Mouse (Mus musculus) embryonic facial prominence, embryonic 13.5 days (tissue): ENCODE results near the gene Nav3. TPM values are rescaled to one million over a fixed set of nuclear protein-coding genes. Genes with fewer than 3 reads are reported as not detected.

Source experiments
- ATAC-seq: fragments of 200-750 bp; cut with Nextera tagmentation; 2 replicates; pipeline ENCODE4 v1.8.0; 2017; ENCODE audit warnings: low read depth; ENCODE audit not compliant: insufficient number of reproducible peaks, insufficient read depth, low FRiP score, low TSS enrichment
- H3K27ac ChIP-seq: fragments of 300-500 bp; sonication (generic); 2 replicates; pipeline ENCODE4 v1.5.1; 2015; ENCODE audit warnings: moderate library complexity, mild to moderate bottlenecking, inconsistent platforms
- H3K27me3 ChIP-seq: fragments of 300-500 bp; sonication (generic); 2 replicates; pipeline ENCODE4 v1.6.1; 2015; ENCODE audit warnings: mild to moderate bottlenecking, inconsistent platforms
- H3K36me3 ChIP-seq: fragments of 300-500 bp; sonication (generic); 2 replicates; pipeline ENCODE4 v1.6.1; 2015; ENCODE audit warnings: mild to moderate bottlenecking, inconsistent platforms
- H3K4me1 ChIP-seq: fragments of 300-500 bp; sonication (generic); 2 replicates; pipeline ENCODE4 v1.6.1; 2015; ENCODE audit warnings: inconsistent platforms
- H3K4me2 ChIP-seq: fragments of 300-500 bp; sonication (generic); 2 replicates; pipeline ENCODE4 v1.6.1; 2015; ENCODE audit warnings: moderate library complexity, mild to moderate bottlenecking, inconsistent platforms
- H3K4me3 ChIP-seq: fragments of 300-500 bp; sonication (generic); 2 replicates; pipeline ENCODE4 v1.5.1; 2015; ENCODE audit warnings: mild to moderate bottlenecking, inconsistent platforms
- H3K9ac ChIP-seq: fragments of 300-500 bp; sonication (generic); 2 replicates; pipeline ENCODE4 v1.6.1; 2015; ENCODE audit warnings: mild to moderate bottlenecking, inconsistent platforms
- H3K9me3 ChIP-seq: fragments of 300-500 bp; sonication (generic); 2 replicates; pipeline ENCODE4 v1.6.1; 2016; ENCODE audit warnings: inconsistent platforms
- whole genome bisulfite sequencing: fragments of 180-500 bp; shearing (Covaris S2); methylation state at CpG from one replicate; pipeline ENCODE4 v1.1.7; 2015; ENCODE audit warnings: mixed read lengths; 5-methylcytosine and 5-hydroxymethylcytosine counted together
- polyA plus RNA-seq: library from polyadenylated mRNA; unstranded; fragments of >200 nt; fragmentation: Nextera tagmentation; extraction: Ambion mirVana; gene quantifications from 2 replicates; pipeline ENCODE4 v1.2.1, GENCODE M21; 2015

Gene Nav3
- polyA plus RNA-seq, 1 experiment from 2014 or later = 3.4 TPM

DNA sequence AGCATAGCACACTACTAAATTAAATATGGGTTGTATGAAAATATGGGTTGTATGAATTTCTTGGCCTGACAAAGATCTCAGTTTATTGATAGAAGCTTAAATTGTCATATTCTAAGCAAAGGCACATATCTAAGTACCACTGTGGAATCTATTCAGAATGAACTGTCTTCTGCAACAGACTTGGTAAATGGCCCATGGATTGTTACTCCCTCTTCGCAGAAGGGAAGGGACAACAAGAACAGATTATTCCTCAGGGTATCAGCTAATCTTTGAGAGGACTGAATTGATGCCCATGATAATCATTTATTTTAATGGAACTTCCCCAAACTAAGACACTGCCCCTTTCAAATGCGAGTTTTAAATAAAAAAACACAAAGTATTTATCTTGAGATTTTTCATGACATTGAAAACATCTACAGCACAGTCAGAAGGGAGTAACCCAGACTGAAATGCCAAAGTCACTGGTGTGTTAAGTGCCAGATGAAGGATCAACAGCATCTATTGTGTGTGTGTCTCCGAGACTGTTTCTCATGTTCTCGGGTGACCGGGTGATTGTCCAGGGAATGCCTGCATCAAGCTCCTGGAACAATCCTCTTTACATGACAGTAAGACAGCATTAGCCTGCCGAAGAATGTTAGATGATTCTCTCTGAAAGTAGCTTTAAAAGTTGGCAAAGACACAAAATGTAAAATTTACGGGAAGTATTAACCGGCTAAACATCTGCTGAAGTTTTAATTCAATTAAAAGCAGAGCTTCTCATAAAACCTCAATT is 527.3 kb downstream of the Nav3 start:
- H3K27ac ChIP-seq = no peak overlapping the region

DNA sequence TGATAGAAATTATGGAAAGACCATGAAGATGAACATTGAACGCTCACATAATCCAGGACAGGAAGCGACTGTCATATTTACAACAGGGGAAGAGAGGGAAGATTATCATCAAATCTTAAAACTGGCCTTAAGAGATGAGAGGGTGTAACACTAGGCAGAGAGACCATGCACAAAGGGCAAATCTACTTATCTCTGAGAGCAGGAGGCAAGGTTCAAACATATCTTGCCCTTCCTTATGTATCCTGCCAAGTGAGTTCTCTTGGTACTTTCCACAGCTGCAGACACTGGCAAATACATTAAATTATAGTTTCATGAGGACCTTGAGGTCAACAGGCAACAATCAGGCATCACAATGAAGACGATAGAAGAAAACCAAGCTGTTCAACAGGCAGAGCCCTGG is 529.9 kb downstream of the Nav3 start:
- H3K27me3 ChIP-seq = no peaks in the 10 kb centered on the region
- no peaks in the 10 kb centered on the region for H3K36me3 ChIP-seq
- no peak overlapping the region for H3K27ac ChIP-seq
- H3K9ac ChIP-seq = no peak overlapping the region
- H3K4me3 ChIP-seq = no peak overlapping the region
- ATAC-seq = no peak
- 84% methylated on average over 3 of the region's 3 CpGs for WGBS
- H3K4me2 ChIP-seq = no peak overlapping the region
- H3K9me3 ChIP-seq = no peaks in the 10 kb centered on the region
- peaks cover 10% of the 10 kb centered on the region; the same call in 1 of the 2 replicates for H3K4me1 ChIP-seq

More for the DNA sequence above, 527.3 kb downstream of the Nav3 start:
- Histone ChIP-seq H3K27me3 (no peaks in the 10 kb centered on the region), H3K9ac (no peak overlapping the region), H3K4me2 (no peak overlapping the region), H3K9me3 (no peaks in the 10 kb centered on the region), H3K36me3 (no peaks in the 10 kb centered on the region), H3K4me1 (0 out of 2 replicates have a peak, but pooled peaks cover 6% of the 10 kb centered on the region), H3K4me3 (no peak overlapping the region)
- no peak for ATAC-seq
- 34% methylated on average over 8 of the region's 8 CpGs for WGBS

DNA sequence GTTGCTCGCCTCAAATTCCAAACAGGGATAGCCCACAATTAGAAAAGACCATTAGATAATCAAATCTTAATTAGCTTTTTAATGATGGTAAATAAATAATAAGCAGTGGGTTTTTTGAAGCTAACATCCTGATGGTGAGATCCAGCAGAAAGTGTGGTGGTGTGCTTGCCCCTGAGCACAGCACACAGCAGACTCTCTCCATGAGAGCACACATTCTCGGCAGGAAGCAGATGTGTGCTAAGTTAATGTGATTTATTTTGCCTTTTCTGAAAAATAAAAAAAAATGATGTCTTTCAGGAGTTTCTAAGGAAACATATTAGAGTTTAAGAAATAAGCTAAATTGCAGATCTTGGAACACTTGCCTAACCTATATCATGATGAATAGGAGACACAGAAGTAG is 531.9 kb downstream of the Nav3 start:
- Histone ChIP-seq H3K4me3 (no peak overlapping the region), H3K4me2 (no peak overlapping the region), H3K27ac (no peak overlapping the region), H3K9ac (no peak overlapping the region), H3K9me3 (no peaks in the 10 kb centered on the region), H3K27me3 (no peaks in the 10 kb centered on the region), H3K36me3 (no peaks in the 10 kb centered on the region), H3K4me1 (peaks cover 14% of the 10 kb centered on the region; the same call in 1 of the 2 replicates)
- 61% methylated on average over 2 of the region's 2 CpGs for WGBS
- no peak for ATAC-seq

DNA sequence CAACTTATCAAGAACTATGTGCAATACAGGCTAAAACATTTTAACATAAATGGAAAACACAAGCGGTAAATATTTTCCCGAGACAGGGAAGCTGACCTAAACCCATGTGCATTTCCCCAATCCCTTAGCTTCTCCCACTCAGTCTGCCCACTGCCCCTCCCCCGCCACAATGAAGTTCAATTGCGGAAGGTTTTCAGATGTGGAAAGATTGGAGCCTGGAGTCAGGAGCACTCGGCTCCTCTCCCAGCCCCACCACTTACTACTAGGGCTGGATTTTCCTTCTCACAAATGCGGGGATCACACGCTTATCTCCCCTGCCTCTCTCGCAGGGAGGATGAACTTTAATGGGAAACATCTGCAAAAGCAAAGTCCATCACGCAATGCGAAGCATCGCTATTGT is 534.6 kb downstream of the Nav3 start:
- H3K36me3 ChIP-seq = no peaks in the 10 kb centered on the region
- no peak overlapping the region for H3K27ac ChIP-seq
- peaks cover 8% of the 10 kb centered on the region; the same call in 1 of the 2 replicates for H3K4me1 ChIP-seq
- peak overlapping the region; percentile 27 for H3K4me3 ChIP-seq
- no peak overlapping the region for H3K9ac ChIP-seq
- H3K4me2 ChIP-seq = peak overlapping the region; percentile 55
- no peaks in the 10 kb centered on the region for H3K9me3 ChIP-seq
- WGBS = 11% methylated on average over 11 of the region's 11 CpGs
- ATAC-seq = peak; percentile 52; the same call in 1 of the 2 replicates
- H3K27me3 ChIP-seq = no peaks in the 10 kb centered on the region

DNA sequence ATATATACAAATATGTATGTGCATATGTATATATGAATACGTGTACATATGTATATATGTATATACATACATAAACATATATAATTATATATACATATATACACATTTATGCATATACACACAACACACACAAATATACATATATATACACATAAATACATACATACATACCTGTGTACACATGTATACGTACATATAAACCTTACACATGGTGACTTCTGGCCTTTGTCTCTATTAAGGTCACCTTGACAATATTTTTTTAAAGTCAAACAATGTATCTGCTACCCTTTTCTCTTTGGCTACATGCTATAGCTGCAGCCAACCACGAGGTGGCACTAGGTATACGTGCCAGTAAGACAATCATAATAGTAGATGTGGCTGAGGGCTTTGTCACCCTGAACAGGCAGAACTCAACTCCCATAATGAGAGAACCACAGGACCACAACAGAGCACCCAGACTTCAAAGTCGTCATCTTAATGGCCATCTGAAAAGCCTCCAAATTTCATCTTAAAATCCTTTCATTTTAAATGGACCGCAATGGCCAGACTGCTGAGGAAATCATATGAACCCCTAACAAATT is 535.3 kb downstream of the Nav3 start:
- peak overlapping the region; percentile 55 for H3K4me2 ChIP-seq
- H3K36me3 ChIP-seq = no peaks in the 10 kb centered on the region
- H3K9me3 ChIP-seq = no peaks in the 10 kb centered on the region
- peak; percentile 74; the same call in 1 of the 2 replicates for ATAC-seq
- peaks cover 8% of the 10 kb centered on the region; the same call in 1 of the 2 replicates for H3K4me1 ChIP-seq
- H3K27ac ChIP-seq = no peak overlapping the region
- no peaks in the 10 kb centered on the region for H3K27me3 ChIP-seq
- H3K9ac ChIP-seq = no peak overlapping the region
- 13% methylated on average over 6 of the region's 6 CpGs for WGBS
- 0 out of 2 replicates have a peak overlapping the region, but pooled peaks have one; percentile 13 for H3K4me3 ChIP-seq

DNA sequence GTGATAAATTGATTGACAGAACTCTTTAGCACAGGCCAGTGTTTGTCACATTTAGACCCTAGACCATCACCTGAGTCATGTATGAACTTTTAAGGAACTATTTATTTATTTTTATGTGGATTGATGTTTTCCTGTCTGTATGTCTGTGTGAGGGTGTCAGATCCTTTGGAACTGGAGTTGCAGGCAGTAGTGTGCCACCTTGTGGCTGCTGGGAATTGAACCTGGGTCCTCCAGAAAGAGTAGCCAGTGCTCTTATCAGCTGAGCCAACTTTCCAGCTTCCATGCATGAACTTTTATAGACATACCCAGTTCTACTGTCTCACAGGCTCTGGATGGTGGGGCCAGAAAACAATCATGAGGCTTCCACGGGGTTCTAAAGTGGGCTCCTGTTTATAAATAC is 536.5 kb downstream of the Nav3 start:
- no peaks in the 10 kb centered on the region for H3K36me3 ChIP-seq
- no peak overlapping the region for H3K9ac ChIP-seq
- no peak overlapping the region for H3K4me2 ChIP-seq
- 64% methylated on average over 1 of the region's 1 CpGs for WGBS
- no peak overlapping the region for H3K4me3 ChIP-seq
- ATAC-seq = no peak
- no peak overlapping the region for H3K27ac ChIP-seq
- peaks cover 8% of the 10 kb centered on the region; the same call in 1 of the 2 replicates for H3K4me1 ChIP-seq
- no peaks in the 10 kb centered on the region for H3K9me3 ChIP-seq
- H3K27me3 ChIP-seq = no peaks in the 10 kb centered on the region

DNA sequence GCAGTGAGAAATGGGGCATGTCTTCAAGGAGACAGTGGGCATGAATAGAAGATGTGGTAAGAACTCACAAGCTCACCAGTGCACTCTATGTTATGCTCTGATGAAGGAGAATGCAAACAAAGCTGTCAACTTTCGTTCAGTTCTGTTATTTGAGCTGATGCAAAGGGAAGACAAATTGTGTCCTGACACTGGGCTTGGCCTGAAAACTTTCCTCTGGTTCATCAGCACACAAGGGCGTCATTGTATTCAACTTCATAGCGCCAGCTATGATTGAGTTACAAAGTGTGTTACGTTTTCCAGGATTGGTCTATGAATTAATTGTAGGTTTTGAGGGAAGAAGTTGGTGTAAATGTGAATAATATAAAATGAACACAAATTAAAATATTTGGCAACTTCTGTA is 548.8 kb downstream of the Nav3 start:
- H3K36me3 ChIP-seq = no peaks in the 10 kb centered on the region
- 0 out of 2 replicates have a peak, but pooled peaks cover 2% of the 10 kb centered on the region for H3K9me3 ChIP-seq
- no peaks in the 10 kb centered on the region for H3K4me1 ChIP-seq
- H3K27me3 ChIP-seq = no peaks in the 10 kb centered on the region
- no peak overlapping the region for H3K9ac ChIP-seq
- no peak for ATAC-seq
- no peak overlapping the region for H3K4me2 ChIP-seq
- no peak overlapping the region for H3K4me3 ChIP-seq
- H3K27ac ChIP-seq = no peak overlapping the region
- WGBS = 34% methylated on average over 4 of the region's 4 CpGs

DNA sequence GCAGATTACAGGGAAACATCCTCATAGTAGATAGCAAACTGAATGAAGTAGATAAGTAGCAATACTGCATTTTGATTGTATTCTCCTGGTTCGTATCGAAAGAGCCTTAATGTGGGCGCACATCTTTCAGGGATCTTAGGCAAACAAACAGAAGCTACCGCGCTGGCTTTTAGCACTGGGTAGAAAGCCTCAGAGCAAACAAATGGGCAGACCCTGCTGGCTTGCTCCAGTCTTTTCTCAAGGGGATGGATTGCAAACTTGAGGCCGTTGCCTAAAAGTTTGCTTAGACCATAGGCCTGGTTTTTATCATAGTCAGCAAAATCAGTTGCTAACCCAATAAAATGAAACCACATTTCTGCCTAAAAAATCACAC is 549.6 kb downstream of the Nav3 start:
- H3K4me2 ChIP-seq = no peak overlapping the region
- no peaks in the 10 kb centered on the region for H3K4me1 ChIP-seq
- H3K9me3 ChIP-seq = 0 out of 2 replicates have a peak, but pooled peaks cover 2% of the 10 kb centered on the region
- no peak for ATAC-seq
- H3K27me3 ChIP-seq = no peaks in the 10 kb centered on the region
- no peak overlapping the region for H3K4me3 ChIP-seq
- no peak overlapping the region for H3K9ac ChIP-seq
- WGBS = 56% methylated on average over 6 of the region's 6 CpGs
- H3K27ac ChIP-seq = no peak overlapping the region
- H3K36me3 ChIP-seq = no peaks in the 10 kb centered on the region

DNA sequence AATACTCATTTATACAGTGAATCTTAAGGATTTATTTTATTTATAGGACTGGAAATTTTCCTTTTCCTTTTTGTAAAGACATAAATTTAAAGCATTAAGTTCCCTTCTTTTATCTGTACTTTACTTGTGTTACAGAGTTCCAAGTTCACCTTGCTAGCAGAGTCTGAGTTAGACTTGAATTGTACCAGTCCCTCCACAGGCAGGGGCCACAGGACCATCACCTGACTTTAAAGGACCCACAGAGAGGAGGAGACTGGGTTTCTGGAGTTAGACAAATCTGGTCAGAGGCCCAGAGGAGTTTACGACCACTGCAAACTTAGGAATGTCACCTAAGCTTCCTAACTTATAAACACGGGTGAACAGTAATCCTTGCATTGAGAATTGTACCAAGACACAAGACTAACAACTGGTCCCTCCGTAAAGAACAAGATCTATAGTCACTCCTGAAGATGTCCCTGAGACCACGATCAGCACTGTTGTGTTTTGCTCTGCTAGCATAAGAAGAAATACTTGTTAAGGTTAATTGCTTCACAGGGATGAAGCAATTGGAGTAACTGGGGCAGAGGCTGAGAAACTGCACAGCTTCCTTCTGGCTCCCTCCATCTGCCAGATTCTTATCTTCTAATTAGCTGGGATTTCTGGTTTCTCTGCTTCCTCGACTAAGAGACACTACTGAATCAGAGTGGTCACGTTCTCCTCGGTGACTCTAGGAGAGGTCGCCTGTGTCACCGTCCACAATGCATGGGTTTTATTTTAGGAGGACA is 550.2 kb downstream of the Nav3 start:
- 33% methylated on average over 9 of the region's 9 CpGs for WGBS
- no peak overlapping the region for H3K27ac ChIP-seq
- no peaks in the 10 kb centered on the region for H3K9me3 ChIP-seq
- no peak for ATAC-seq
- no peaks in the 10 kb centered on the region for H3K27me3 ChIP-seq
- H3K4me3 ChIP-seq = no peak overlapping the region
- H3K4me2 ChIP-seq = no peak overlapping the region
- H3K4me1 ChIP-seq = no peaks in the 10 kb centered on the region
- H3K36me3 ChIP-seq = no peaks in the 10 kb centered on the region
- H3K9ac ChIP-seq = no peak overlapping the region

DNA sequence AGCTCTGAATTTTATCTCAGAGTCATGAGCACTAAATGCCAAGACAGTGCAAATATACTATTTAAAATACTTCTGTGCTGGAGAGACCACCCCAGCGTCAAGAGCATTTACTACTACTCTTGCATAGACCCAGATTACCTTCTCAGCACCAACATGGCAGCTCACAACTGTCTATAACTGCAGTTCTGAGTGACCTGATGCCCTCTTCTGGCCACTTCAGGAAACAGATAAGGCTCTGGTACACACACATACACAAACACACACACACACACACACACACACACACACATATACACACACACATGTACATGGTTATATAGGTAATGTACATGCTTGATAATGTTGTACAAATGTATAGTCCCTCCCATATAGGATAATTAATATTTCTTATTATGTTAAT is 551.2 kb downstream of the Nav3 start:
- no peak for ATAC-seq
- no peaks in the 10 kb centered on the region for H3K9me3 ChIP-seq
- no peak overlapping the region for H3K4me2 ChIP-seq
- H3K4me1 ChIP-seq = no peaks in the 10 kb centered on the region
- H3K27me3 ChIP-seq = no peaks in the 10 kb centered on the region
- no peak overlapping the region for H3K27ac ChIP-seq
- no peak overlapping the region for H3K4me3 ChIP-seq
- no peak overlapping the region for H3K9ac ChIP-seq
- H3K36me3 ChIP-seq = no peaks in the 10 kb centered on the region
- 68% methylated on average over 1 of the region's 1 CpGs for WGBS

DNA sequence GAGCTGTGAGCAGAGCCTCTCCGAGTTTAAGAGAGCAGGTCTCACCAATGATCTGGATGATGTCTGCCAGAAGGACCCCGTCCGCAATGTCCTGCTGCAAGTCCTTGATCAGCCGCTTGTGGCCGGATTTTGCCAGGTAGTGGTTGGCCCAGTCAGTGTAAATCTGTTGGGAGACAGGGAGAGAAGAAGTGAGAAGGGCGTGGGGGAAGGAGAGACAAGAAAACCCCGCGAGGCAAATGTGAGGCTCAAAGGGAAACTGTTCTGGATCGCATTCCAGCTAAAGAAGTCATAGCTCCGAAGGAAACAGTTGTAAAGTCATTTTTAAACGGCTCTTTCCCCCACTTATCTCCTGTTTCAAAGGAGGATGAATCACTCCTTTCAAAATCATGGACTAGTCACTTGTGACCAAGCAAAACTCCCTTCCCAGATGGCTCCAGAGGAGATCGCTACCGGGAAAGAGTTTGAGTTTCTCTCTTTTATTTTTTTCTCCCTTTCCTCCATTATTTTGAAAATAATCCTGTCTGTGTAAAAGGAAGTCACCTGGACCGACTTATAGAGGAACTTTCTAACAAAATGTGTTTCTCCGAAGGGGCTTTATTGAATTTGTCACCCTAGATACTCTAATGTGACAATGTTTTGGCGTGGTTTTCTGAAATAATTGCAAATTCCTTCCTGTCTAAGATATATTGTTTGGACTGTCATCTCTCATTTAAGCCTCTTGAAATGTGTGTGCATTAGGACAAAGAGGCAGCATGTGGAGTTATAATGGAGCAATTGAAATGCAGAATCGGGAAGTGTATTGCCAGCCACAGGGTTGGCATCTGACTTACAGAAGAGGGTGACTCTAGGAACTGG is 552.1 kb downstream of the Nav3 start:
- Histone ChIP-seq H3K9ac (no peak overlapping the region), H3K4me3 (no peak overlapping the region), H3K27me3 (no peaks in the 10 kb centered on the region), H3K4me1 (no peaks in the 10 kb centered on the region), H3K36me3 (no peaks in the 10 kb centered on the region), H3K27ac (no peak overlapping the region), H3K9me3 (no peaks in the 10 kb centered on the region), H3K4me2 (peak overlapping the region; percentile 33)
- WGBS = 50% methylated on average over 17 of the region's 17 CpGs
- ATAC-seq = no peak
